Mouse (Mus musculus) thymus, adult 2 months (tissue): ENCODE results near the gene Slc18b1.

Experiments used
- CTCF ChIP-seq: fragments of 200-500 bp; IDR thresholded peaks from 2 replicates; pipeline ENCODE4 v1.5.1; 2012; ENCODE audit warnings: mild to moderate bottlenecking, control low read depth, low read length, moderate library complexity, borderline replicate concordance; ENCODE audit not compliant: control insufficient read depth, poor library complexity, insufficient read depth; ENCODE audit errors: extremely low read depth
- POLR2A ChIP-seq: fragments of 200-500 bp; IDR thresholded peaks from 2 replicates; pipeline ENCODE4 v1.6.1; 2012; ENCODE audit warnings: mild to moderate bottlenecking, low read length, control low read depth, moderate library complexity; ENCODE audit not compliant: control insufficient read depth, poor library complexity, insufficient read depth; ENCODE audit errors: extremely low read depth

- TF ChIP-seq CTCF (no peak), POLR2A (no peak)
These were observed 67.9 kb downstream of the Slc18b1 start for GRCm38 (mm10) chr10:23864362-23865312.
